Mouse (Mus musculus) forebrain, embryonic 16.5 days (tissue): Measurements from ENCODE around the gene Nfkbie. TPM values are rescaled to one million over a fixed set of nuclear protein-coding genes. Genes with fewer than 3 reads are reported as not detected.

Experiments used
- ATAC-seq: fragments of 200-750 bp; cut with Nextera tagmentation; 2 replicates; pipeline ENCODE4 v1.8.0; 2017; ENCODE audit warnings: mild to moderate bottlenecking, moderate library complexity
- H3K27ac ChIP-seq: fragments of 300-500 bp; sonication (generic); 2 replicates; pipeline ENCODE4 v1.5.1; 2014; ENCODE audit warnings: low read length, control low read depth
- H3K27me3 ChIP-seq: fragments of 300-500 bp; sonication (generic); replicated peaks from 2 replicates; pipeline ENCODE4 v1.6.1; 2014; ENCODE audit warnings: low read length; ENCODE audit not compliant: control insufficient read depth, insufficient read depth
- H3K36me3 ChIP-seq: fragments of 300-500 bp; sonication (generic); 2 replicates; pipeline ENCODE4 v1.6.1; 2014; ENCODE audit not compliant: control insufficient read depth, insufficient read depth
- H3K4me1 ChIP-seq: fragments of 300-500 bp; sonication (generic); replicated peaks from 2 replicates; pipeline ENCODE4 v1.6.1; 2014; ENCODE audit warnings: low read length; ENCODE audit not compliant: control insufficient read depth, insufficient read depth
- H3K4me2 ChIP-seq: fragments of 300-500 bp; sonication (generic); 2 replicates; pipeline ENCODE4 v1.6.1; 2014; ENCODE audit warnings: mild to moderate bottlenecking, low read length, control low read depth
- H3K4me3 ChIP-seq: fragments of 300-500 bp; sonication (generic); replicated peaks from 2 replicates; pipeline ENCODE4 v1.5.1; 2014; ENCODE audit warnings: mild to moderate bottlenecking, low read length, control low read depth
- H3K9ac ChIP-seq: fragments of 300-500 bp; sonication (generic); replicated peaks from 2 replicates; pipeline ENCODE4 v1.6.1; 2014; ENCODE audit warnings: low read depth, low read length, control low read depth
- H3K9me3 ChIP-seq: fragments of 300-500 bp; sonication (generic); 2 replicates; pipeline ENCODE4 v1.6.1; 2016; ENCODE audit warnings: low read length; ENCODE audit not compliant: control insufficient read depth
- WGBS: fragments of 180-500 bp; shearing (Covaris S2); extraction: QIAGEN DNeasy Blood & Tissue Kit; methylation state at CpG from one replicate; pipeline ENCODE4 v1.1.7; 2014; 5-methylcytosine and 5-hydroxymethylcytosine counted together
- polyA plus RNA-seq: library from polyadenylated mRNA; unstranded; fragments of >200 nt; fragmentation: Nextera tagmentation; extraction: Ambion mirVana; gene quantifications from 2 replicates; pipeline ENCODE4 v1.2.1, GENCODE M21; 2015

The Nfkbie gene
- polyA plus RNA-seq, 1 experiment from 2014 or later: 3.9 TPM

DNA sequence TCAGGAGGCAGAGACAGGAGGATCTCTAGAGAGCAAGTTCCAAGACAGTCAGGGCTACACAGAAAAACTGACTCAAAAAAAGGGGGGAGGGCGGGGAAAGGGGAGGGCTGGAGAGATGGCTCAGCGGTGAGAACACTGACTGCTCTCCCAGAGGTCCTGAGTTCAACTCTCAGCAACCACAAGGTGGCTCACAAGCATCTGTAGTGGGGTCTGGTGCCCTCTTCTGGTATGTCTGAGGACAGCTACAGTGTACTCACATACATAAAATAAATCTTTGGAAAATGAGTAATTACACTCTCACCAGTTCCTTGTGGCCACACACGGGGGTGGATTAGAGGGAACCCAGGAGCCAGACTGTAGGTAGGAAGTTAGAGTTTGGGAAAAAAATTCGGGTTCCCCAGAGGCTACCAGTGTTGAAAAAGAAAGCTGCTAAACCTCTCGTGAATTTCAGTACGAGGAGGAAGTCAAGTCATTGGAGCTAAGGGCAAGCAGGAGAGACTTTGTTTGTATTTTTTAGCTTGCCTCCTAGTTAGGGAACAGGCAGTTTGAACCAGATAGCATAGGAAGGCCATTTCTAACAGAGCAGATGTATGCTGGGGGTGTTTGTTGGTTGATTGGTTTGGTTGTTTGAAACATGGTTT, 27.3 kb downstream of the Nfkbie start:
- H3K27me3 ChIP-seq: no peaks in the 10 kb centered on the region
- peaks cover 8% of the 10 kb centered on the region; the same call in 1 of the 2 replicates for H3K36me3 ChIP-seq
- 71% methylated on average over 6 of the region's 6 CpGs for WGBS
- peaks cover 7% of the 10 kb centered on the region for H3K4me1 ChIP-seq
- H3K9me3 ChIP-seq: no peaks in the 10 kb centered on the region
- no peak for ATAC-seq
- no peak overlapping the region for H3K9ac ChIP-seq
- H3K4me3 ChIP-seq: no peak overlapping the region
- H3K4me2 ChIP-seq: no peak overlapping the region
- H3K27ac ChIP-seq: no peak overlapping the region

DNA sequence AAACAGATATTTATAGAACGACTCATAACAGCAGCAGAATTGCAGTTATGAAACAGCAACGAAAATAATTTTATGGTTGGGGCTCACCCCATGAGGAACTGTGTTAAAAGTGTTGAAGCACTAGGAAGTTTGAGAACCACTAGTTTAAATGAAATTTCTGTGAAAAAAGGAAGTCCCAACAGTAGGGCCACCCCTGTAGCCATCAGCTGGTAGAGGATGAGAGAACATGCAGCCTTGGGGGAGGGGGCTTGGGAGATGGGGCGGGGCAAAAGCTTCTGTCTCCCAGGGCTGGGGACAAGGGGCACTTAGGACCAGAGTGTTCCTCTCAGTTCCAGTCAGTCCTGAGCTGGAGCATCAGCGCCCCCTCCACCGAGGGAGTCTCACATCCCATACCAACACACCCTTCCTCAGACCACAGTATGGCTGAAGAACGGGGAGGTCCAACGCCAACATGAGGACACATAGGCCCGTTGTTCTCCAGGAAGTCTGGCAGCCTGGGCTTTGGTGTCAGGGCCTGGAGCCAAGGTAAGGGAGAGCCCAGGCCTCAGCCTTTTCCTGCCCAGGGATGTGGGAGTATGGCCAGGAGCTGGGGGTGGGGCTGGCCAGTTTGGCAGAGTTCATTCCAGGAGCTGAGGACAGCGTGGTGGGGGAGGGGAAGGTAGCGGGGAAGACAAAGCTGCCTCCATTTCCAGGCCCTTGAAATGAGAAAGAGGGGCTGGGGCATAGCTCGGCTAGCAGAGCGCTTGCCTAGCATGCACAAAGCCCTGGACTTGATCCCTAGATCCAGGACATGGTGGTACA, 28.8 kb downstream of the Nfkbie start:
- H3K27me3 ChIP-seq: no peaks in the 10 kb centered on the region
- peaks cover 7% of the 10 kb centered on the region for H3K4me1 ChIP-seq
- H3K36me3 ChIP-seq: peaks cover 8% of the 10 kb centered on the region; the same call in 1 of the 2 replicates
- 33% methylated on average over 12 of the region's 12 CpGs for WGBS
- no peaks in the 10 kb centered on the region for H3K9me3 ChIP-seq
- H3K9ac ChIP-seq: no peak overlapping the region; the same call in 1 of the 2 replicates
- H3K4me2 ChIP-seq: no peak overlapping the region
- peak overlapping the region; percentile 57 for H3K27ac ChIP-seq
- H3K4me3 ChIP-seq: no peak overlapping the region
- ATAC-seq: peak; percentile 24

DNA sequence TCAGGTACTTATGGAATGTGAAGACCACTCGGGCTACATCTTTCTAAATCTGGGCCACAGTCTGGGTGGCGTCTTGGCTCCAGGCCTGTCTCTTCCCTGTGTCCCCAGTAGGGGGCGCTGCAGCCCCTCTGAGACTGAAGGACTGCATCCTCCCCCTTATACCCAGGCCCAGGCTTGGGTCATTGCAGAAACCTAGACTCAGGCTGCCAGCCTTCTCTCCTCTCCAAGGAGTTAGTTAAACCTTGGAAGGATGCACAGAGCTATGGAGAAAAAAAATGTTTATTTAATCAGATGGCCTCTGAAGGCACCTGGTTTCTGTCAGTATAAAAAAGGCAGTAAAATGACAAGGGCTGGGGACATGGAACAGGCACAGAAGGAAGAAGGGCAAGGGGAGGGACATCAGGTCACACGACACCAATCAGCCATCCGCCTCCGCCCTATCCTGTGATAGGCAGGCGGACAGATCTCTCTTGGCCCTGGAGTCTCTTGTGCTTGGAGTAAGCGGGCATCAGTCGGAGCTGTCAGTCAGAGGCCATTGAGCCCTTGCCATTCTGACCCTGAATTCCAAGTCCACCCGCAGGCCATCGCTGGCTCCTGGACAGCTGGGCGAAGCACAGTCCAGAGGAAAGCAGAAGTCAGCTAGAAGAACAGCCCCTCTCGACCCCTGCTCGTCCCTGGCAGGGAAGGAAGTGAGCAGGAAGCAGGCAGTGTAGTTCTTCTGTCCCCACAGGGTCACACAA, 29.6 kb downstream of the Nfkbie start:
- no peak overlapping the region; the same call in 1 of the 2 replicates for H3K9ac ChIP-seq

DNA sequence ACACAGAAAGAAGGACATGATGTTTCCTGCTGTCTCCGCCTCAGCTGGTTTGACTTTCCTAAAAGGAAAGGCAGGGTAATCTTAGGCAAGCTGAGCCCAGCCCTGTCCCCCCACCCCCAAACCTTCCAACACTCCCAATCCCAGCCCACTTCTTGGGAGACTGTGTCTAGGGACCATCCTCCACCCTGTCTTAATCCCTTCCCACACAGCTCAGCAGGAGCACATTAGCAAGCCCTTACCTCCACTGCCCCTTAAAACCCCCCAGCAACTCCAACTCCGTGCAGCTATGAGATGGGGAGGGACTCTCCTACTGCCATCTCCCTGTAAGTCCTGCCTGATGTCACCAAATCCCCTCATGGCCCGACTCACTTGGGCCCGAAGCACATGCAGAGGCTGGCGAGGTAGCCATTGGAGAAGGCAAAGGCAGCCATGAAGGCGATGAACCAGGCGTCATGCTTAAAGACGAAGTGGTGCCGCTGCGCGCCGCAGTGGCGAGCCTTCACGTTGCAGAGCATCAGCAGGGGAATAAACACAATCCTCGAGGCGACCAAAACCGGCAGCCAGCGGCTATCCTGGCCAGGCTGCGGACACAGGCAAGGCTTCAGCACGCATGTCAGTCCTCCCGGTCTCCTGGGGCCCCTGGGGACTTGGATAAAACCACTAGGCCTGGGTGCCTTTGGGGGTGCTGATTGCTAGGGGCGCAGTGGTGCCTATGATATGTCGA, 30.4 kb downstream of the Nfkbie start:
- Histone ChIP-seq H3K27me3 (no peaks in the 10 kb centered on the region), H3K27ac (no peak overlapping the region; the same call in 1 of the 2 replicates), H3K9me3 (no peaks in the 10 kb centered on the region), H3K4me2 (no peak overlapping the region), H3K36me3 (peaks cover 8% of the 10 kb centered on the region; the same call in 1 of the 2 replicates), H3K4me1 (peaks cover 7% of the 10 kb centered on the region), H3K9ac (no peak overlapping the region), H3K4me3 (no peak overlapping the region)
- no peak for ATAC-seq
- 60% methylated on average over 23 of the region's 23 CpGs for WGBS

More for the DNA sequence above, 29.6 kb downstream of the Nfkbie start:
- Histone ChIP-seq H3K4me3 (no peak overlapping the region), H3K4me1 (peaks cover 7% of the 10 kb centered on the region), H3K27ac (peak overlapping the region; percentile 57), H3K27me3 (no peaks in the 10 kb centered on the region), H3K36me3 (peaks cover 8% of the 10 kb centered on the region; the same call in 1 of the 2 replicates), H3K9me3 (no peaks in the 10 kb centered on the region), H3K4me2 (no peak overlapping the region)
- WGBS: 26% methylated on average over 14 of the region's 14 CpGs
- ATAC-seq: peak; percentile 53

DNA sequence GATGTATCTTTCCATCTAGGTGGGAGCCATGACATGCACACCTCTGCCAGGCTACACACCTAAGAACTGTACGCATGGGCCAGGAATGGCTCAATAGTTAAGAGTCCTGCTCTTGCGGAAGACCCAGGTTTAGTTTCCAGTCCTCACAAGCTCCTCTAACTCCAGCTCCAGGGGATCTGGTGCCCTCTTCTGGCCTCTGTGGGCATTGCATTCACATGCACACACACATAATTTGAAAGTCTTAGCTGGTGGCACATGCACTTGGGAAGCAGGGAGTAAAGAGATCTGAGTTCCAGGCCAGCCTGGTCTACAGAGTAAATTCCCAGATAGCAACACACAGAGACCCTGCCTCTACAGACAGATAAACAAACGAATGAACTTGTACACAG, 30.9 kb downstream of the Nfkbie start:
- 98% methylated on average over 3 of the region's 3 CpGs for WGBS
- no peak for ATAC-seq
- H3K4me3 ChIP-seq: no peak overlapping the region
- H3K27ac ChIP-seq: no peak overlapping the region
- H3K4me2 ChIP-seq: no peak overlapping the region
- peaks cover 8% of the 10 kb centered on the region; the same call in 1 of the 2 replicates for H3K36me3 ChIP-seq
- H3K4me1 ChIP-seq: peaks cover 7% of the 10 kb centered on the region
- no peaks in the 10 kb centered on the region for H3K9me3 ChIP-seq
- H3K9ac ChIP-seq: no peak overlapping the region
- H3K27me3 ChIP-seq: no peaks in the 10 kb centered on the region

DNA sequence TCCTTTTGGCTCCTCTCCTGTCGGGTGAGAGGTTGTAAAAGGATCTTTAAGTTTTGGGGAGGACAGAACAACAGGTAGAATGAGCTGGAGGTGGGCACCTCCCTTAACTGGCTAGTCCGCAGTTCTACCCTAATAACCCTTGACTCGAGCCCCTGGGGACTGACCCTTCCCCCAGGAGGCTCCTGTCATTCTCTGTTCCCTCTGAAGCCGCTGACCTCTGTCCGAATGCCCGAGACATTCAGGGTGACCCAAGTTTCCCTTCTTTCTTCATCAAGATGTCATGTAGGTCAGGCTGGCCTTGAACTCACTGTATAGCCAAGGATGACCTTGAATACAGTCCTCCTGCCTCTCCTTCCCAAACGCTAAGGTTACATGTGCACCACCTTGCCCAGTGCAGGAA, 32.9 kb downstream of the Nfkbie start:
- Histone ChIP-seq H3K36me3 (peaks cover 8% of the 10 kb centered on the region; the same call in 1 of the 2 replicates), H3K9ac (no peak overlapping the region), H3K4me2 (no peak overlapping the region), H3K27ac (no peak overlapping the region), H3K27me3 (no peaks in the 10 kb centered on the region), H3K9me3 (no peaks in the 10 kb centered on the region), H3K4me1 (peaks cover 23% of the 10 kb centered on the region), H3K4me3 (no peak overlapping the region)
- no peak for ATAC-seq
- 85% methylated on average over 7 of the region's 7 CpGs for WGBS

DNA sequence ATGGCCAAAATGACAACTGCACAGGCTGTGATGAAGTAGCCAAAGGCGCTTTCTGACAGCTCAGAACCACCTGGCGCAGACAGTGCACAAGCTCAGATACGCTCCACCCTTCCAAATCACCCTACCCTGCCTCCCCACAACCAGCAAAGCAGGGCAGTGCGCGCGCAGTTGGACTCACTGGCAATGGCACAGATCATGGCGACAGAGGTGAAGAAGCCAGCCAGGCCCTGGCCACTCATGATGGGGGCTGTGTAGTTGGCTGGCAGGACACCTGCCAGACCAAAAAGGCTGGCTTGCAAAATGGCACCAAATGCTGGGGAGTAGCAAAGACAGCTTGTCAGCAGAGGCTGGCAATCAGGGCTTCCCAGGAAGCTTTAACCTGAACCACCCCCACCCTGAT, 33.7 kb downstream of the Nfkbie start:
- WGBS: 100% methylated on average over 7 of the region's 7 CpGs
- Histone ChIP-seq H3K9me3 (no peaks in the 10 kb centered on the region), H3K4me3 (no peak overlapping the region), H3K36me3 (peaks cover 8% of the 10 kb centered on the region; the same call in 1 of the 2 replicates), H3K27me3 (no peaks in the 10 kb centered on the region), H3K27ac (no peak overlapping the region), H3K4me2 (no peak overlapping the region), H3K9ac (no peak overlapping the region), H3K4me1 (peaks cover 27% of the 10 kb centered on the region)
- ATAC-seq: no peak

DNA sequence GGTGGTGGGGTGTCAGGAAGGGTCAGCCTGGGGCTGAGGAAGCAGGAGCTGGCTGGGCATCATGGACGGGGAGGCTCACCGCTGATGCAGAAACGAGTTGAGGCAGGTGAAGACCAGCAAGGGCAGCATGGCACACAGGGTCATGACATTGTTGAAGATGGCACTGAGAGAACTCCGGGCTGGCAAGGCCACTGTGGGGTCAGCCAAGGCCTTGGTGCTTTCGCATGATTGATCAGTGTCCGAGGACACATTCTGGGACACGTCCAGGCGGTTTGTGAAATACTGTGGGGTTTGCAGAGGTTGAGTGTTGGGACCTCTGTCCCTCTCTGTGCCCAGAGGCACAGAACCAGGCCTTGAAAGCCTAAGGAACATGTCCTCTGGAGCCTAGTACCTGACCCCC, 34.3 kb downstream of the Nfkbie start:
- no peak overlapping the region for H3K27ac ChIP-seq
- WGBS: 92% methylated on average over 8 of the region's 8 CpGs

More for the DNA sequence above, 34.3 kb downstream of the Nfkbie start:
- H3K27me3 ChIP-seq: no peaks in the 10 kb centered on the region
- no peaks in the 10 kb centered on the region for H3K9me3 ChIP-seq
- H3K36me3 ChIP-seq: peaks cover 8% of the 10 kb centered on the region; the same call in 1 of the 2 replicates
- no peak overlapping the region for H3K9ac ChIP-seq
- ATAC-seq: no peak
- H3K4me1 ChIP-seq: peaks cover 29% of the 10 kb centered on the region
- H3K4me3 ChIP-seq: no peak overlapping the region
- H3K4me2 ChIP-seq: no peak overlapping the region
